Mouse (Mus musculus) bone marrow, adult 2 months (tissue): Measurements from ENCODE around the gene Gm4788. TPM values are rescaled to one million over a fixed set of nuclear protein-coding genes. Genes with fewer than 3 reads are reported as not detected.
"Not testable (repeated sequence)": the region's sequence is repeated elsewhere in the genome, so short reads cannot be mapped to it uniquely, and the experiment has no call there.

Experiments
- H3K27ac ChIP-seq: fragments of 200-500 bp; 2 replicates; pipeline ENCODE4 v1.5.1; 2012; ENCODE audit warnings: low read depth, mild to moderate bottlenecking, control low read depth, inconsistent platforms, low read length; ENCODE audit not compliant: control insufficient read depth, poor library complexity, insufficient read depth
- H3K4me1 ChIP-seq: fragments of 200-500 bp; 2 replicates; pipeline ENCODE4 v1.6.1; 2011; ENCODE audit warnings: low read length; ENCODE audit not compliant: control insufficient read depth, insufficient read depth
- H3K4me3 ChIP-seq: fragments of 200-500 bp; replicated peaks from 2 replicates; pipeline ENCODE3; 2011; ENCODE audit warnings: mild to moderate bottlenecking, low read depth, low read length, control low read depth; ENCODE audit not compliant: control insufficient read depth
- CTCF ChIP-seq: fragments of 200-500 bp; IDR thresholded peaks from 2 replicates; pipeline ENCODE4 v1.5.1; 2011; ENCODE audit warnings: low read length, control low read depth; ENCODE audit not compliant: control insufficient read depth, insufficient read depth
- POLR2A ChIP-seq: fragments of 200-500 bp; IDR thresholded peaks from 2 replicates; pipeline ENCODE4 v1.6.1; 2011; ENCODE audit warnings: low read depth, mild to moderate bottlenecking, control low read depth, low read length, borderline replicate concordance; ENCODE audit not compliant: control insufficient read depth
- WGBS: fragments of 180-500 bp; shearing (Covaris S2); methylation state at CpG from one replicate; pipeline ENCODE4 v1.1.7; 2018; 5-methylcytosine and 5-hydroxymethylcytosine counted together
- polyA plus RNA-seq: library from polyadenylated mRNA; stranded (reverse); fragments of >200 nt; gene quantifications from 2 replicates; pipeline ENCODE4 v1.2.4, GENCODE M21; 2011; ENCODE audit warnings: low replicate concordance; ENCODE audit not compliant: missing spikeins, insufficient read depth, insufficient read length

Gm4788 gene
- not detected in 2 replicates for polyA plus RNA-seq

GRCm38 (mm10) chr1:139781143-139781542 is at the start of gene Gm4788:
TSS of gene Gm4788 (minus strand) at chr1:139781243.
- Histone ChIP-seq H3K27ac (no peak within 1 kb of the TSS), H3K4me3 (no peak within 1 kb of the TSS), H3K4me1 (no peaks in the 10 kb centered on the region)
- TF ChIP-seq POLR2A (no peak), CTCF (no peak)
- 81% methylated on average over 1 of the region's 1 CpGs for WGBS

DNA sequence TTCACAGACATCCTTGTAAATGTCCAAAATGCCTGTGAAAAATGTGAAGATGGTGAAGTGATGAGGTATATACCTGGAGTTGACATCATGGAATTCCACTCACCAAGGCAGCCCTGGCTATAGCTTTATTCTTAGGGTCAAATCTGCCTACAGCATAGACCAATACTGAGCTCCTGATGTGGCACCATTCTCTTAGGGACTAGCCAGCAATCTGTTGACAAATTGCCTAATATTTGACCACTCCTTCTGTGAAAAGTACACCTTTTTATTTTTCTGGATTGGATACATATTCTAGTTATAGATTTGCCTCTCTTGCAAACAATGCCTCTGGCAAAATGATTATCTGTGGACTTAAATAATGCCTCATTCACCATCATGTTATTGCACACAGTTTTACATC is 27.6 kb upstream of the Gm4788 start:
- no peaks in the 10 kb centered on the region for H3K4me1 ChIP-seq
- no peak overlapping the region for H3K4me3 ChIP-seq
- no peak overlapping the region for H3K27ac ChIP-seq
- no peak for TF ChIP-seq POLR2A

- not testable (repeated sequence) for H3K4me3 ChIP-seq, H3K27ac ChIP-seq, H3K4me1 ChIP-seq
- 78% methylated on average over 3 of the region's 3 CpGs for WGBS
Observed at GRCm38 (mm10) chr1:139769913-139770312, 11.1 kb downstream of the Gm4788 start.

DNA sequence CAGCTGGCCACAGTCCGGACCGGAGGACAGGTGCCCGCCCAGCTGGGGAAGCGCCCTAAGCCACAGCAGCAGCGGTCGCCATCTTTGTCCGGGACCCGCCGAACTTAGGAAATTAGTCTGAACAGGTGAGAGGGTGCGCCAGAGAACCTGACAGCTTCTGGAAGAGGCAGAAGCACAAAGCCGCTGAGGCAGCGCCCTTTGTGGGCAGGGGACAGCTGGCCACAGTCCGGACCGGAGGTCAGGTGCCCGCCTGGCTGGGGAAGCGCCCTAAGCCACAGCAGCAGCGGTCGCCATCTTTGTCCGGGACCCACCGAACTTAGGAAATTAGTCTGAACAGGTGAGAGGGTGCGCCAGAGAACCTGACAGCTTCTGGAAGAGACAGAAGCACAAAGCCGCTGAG is 64.4 kb downstream of the Gm4788 start:
- not testable (repeated sequence) for H3K4me3 ChIP-seq, H3K4me1 ChIP-seq, H3K27ac ChIP-seq
- 82% methylated on average over 11 of the region's 22 CpGs for WGBS

DNA sequence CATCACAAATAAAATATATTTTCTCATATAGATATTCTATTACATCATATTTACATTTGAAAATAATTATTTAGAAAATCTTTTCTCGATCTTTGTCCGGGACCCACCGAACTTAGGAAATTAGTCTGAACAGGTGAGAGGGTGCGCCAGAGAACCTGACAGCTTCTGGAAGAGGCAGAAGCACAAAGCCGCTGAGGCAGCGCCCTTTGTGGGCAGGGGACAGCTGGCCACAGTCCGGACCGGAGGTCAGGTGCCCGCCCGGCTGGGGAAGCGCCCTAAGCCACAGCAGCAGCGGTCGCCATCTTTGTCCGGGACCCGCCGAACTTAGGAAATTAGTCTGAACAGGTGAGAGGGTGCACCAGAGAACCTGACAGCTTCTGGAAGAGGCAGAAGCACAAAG is 64.8 kb downstream of the Gm4788 start:
- not testable (repeated sequence) for H3K4me3 ChIP-seq, H3K4me1 ChIP-seq, H3K27ac ChIP-seq
- 80% methylated on average over 11 of the region's 16 CpGs for WGBS

DNA sequence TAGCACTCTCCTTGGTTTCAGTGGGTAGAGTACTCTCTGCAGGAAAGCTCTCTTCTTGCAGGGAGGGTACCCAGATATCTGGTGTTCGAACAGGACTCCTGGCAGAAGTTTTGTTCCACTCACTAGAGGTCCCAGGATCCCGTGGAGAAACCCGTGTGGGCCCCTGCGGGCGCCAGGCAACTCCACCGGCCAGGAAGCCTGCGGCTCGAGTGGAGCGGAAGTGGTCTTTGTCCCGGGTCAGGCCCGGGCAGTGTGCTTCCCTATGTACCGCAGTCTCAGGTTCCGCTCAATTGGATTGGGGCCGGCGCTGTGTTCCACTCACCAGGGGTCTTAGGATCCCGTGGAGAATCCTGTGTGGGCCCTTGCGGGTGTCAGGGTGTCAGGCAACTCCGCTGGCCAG is 131.1 kb downstream of the Gm4788 start:
- not testable (repeated sequence) for H3K4me3 ChIP-seq, H3K27ac ChIP-seq, H3K4me1 ChIP-seq
- WGBS, result 85% methylated on average over 18 of the region's 18 CpGs

Other genes with a start within 250 kb of the Gm4788 start
- gene Cfhr1, start 221.0 kb downstream of the Gm4788 start, polyA plus RNA-seq, result not detected in 2 replicates
- gene Cfhr2, start 77.5 kb upstream of the Gm4788 start, polyA plus RNA-seq, result not detected in 2 replicates